Mouse (Mus musculus): ENCODE results near the gene Rhbdl1. TPM values are rescaled to one million over a fixed set of nuclear protein-coding genes. Genes with fewer than 3 reads are reported as not detected.

The Rhbdl1 gene
- polyA plus RNA-seq, 1 experiment from 2014 or later: 2.6 TPM

DNA sequence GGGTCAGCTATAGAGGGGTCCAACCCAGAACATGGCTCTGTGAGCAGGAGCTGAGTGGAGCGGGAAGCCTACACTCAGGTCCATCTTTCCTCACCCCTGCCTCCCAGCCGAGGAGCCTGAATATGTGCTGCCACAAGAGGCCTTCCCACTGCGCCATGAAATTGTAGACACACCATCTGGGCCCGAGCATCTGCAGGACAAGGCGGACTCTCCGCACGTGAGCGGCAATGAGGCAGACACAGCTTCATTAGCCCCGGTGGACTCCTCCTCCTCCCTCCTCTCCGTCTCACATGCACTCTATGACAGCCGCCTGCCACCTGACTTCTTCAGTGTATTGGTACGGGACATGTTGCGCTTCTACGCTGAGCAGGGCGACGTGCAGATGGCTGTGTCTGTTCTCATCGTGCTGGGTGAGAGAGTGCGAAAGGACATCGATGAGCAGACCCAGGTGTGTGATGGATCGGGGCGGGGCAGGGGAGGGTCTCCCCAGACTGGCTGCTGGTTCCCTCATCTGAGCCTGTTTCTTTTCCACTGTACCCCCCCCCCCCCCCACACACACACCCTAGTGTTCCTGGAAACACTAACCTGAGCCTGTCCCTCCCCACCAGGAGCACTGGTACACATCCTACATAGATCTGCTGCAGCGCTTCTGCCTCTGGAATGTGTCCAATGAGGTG lies 9.4 kb downstream of the Rhbdl1 start:
- Histone ChIP-seq H3K9me3 (no peaks in the 10 kb centered on the region), H3K4me1 (peaks cover 65% of the 10 kb centered on the region), H3K27me3 (no peaks in the 10 kb centered on the region), H3K4me3 (peak overlapping the region; percentile 62; the same call in 1 of the 2 replicates), H3K9ac (no peak overlapping the region), H3K36me3 (peaks cover 42% of the 10 kb centered on the region), H3K27ac (0 out of 2 replicates have a peak overlapping the region, but pooled peaks have one; percentile 92), H3K4me2 (0 out of 2 replicates have a peak overlapping the region, but pooled peaks have one; percentile 66)
- WGBS: 90% methylated on average over 22 of the region's 22 CpGs
- ATAC-seq (ENCODE audit: insufficient number of reproducible peaks, low FRiP score, low TSS enrichment, low read depth): no peak

- H3K4me1 ChIP-seq: peaks cover 64% of the 10 kb centered on the region
- peaks cover 1% of the 10 kb centered on the region; the same call in 1 of the 2 replicates for H3K27me3 ChIP-seq
- WGBS: 96% methylated on average over 13 of the region's 13 CpGs
- ATAC-seq (ENCODE audit: insufficient number of reproducible peaks, low FRiP score, low TSS enrichment, low read depth): no peak
- no peak overlapping the region for H3K27ac ChIP-seq
- no peak overlapping the region for H3K4me2 ChIP-seq
- H3K4me3 ChIP-seq: no peak overlapping the region
- H3K36me3 ChIP-seq: peaks cover 42% of the 10 kb centered on the region
- H3K9ac ChIP-seq: no peak overlapping the region
- no peaks in the 10 kb centered on the region for H3K9me3 ChIP-seq
Measured at GRCm38 (mm10) chr17:25827011-25827410, 10.1 kb downstream of the Rhbdl1 start.

DNA sequence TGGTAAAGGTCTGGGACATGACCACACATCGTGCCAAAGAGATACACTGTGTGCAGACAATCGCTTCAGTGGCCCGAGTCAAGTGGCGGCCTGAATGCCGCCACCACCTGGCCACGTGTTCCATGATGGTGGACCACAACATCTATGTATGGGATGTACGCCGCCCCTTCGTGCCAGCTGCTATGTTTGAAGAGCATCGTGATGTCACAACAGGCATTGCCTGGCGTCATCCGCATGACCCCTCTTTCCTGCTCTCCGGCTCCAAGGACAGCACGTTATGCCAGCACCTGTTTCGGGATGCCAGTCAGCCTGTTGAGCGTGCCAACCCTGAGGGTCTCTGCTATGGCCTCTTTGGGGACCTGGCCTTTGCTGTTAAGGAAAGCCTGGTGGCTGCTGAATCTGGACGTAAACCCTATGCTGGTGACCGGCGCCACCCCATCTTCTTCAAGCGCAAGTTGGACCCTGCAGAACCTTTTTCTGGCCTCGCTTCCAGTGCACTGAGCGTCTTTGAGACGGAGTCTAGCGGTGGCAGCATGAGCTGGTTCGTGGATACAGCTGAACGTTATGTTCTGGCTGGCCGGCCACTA lies 11.0 kb downstream of the Rhbdl1 start:
- no peak overlapping the region for H3K9ac ChIP-seq
- H3K4me2 ChIP-seq: no peak overlapping the region
- peaks cover 54% of the 10 kb centered on the region for H3K4me1 ChIP-seq
- H3K27me3 ChIP-seq: peaks cover 9% of the 10 kb centered on the region
- no peaks in the 10 kb centered on the region for H3K9me3 ChIP-seq
- 95% methylated on average over 27 of the region's 27 CpGs for WGBS
- no peak for ATAC-seq (ENCODE audit: insufficient number of reproducible peaks, low FRiP score, low TSS enrichment, low read depth)
- H3K4me3 ChIP-seq: no peak overlapping the region
- no peak overlapping the region for H3K27ac ChIP-seq
- H3K36me3 ChIP-seq: peaks cover 37% of the 10 kb centered on the region

DNA sequence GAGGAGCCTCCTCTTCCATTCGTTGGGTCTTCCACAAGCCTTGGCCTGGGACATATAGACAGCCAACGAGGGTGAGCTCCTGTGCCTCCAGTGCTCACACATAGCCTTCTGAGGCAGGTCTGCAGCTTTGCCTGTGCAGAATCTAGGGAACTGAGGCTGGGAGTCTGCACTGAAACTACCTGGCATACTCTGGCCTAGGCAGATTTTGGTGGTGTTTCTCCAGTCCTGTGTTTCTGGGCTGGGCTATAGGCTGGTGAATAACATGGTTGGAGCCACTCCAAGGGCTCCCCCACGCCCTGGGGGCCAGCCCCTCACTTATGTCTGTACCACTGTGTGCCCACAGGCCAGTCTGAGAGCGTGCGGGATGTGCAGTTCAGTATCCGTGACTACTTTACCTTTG lies 11.8 kb downstream of the Rhbdl1 start:
- Histone ChIP-seq H3K36me3 (peaks cover 29% of the 10 kb centered on the region), H3K9me3 (no peaks in the 10 kb centered on the region), H3K27me3 (peaks cover 15% of the 10 kb centered on the region), H3K4me2 (no peak overlapping the region), H3K27ac (no peak overlapping the region), H3K9ac (no peak overlapping the region), H3K4me1 (peaks cover 47% of the 10 kb centered on the region), H3K4me3 (no peak overlapping the region)
- ATAC-seq (ENCODE audit: insufficient number of reproducible peaks, low FRiP score, low TSS enrichment, low read depth): no peak
- 88% methylated on average over 6 of the region's 6 CpGs for WGBS

DNA sequence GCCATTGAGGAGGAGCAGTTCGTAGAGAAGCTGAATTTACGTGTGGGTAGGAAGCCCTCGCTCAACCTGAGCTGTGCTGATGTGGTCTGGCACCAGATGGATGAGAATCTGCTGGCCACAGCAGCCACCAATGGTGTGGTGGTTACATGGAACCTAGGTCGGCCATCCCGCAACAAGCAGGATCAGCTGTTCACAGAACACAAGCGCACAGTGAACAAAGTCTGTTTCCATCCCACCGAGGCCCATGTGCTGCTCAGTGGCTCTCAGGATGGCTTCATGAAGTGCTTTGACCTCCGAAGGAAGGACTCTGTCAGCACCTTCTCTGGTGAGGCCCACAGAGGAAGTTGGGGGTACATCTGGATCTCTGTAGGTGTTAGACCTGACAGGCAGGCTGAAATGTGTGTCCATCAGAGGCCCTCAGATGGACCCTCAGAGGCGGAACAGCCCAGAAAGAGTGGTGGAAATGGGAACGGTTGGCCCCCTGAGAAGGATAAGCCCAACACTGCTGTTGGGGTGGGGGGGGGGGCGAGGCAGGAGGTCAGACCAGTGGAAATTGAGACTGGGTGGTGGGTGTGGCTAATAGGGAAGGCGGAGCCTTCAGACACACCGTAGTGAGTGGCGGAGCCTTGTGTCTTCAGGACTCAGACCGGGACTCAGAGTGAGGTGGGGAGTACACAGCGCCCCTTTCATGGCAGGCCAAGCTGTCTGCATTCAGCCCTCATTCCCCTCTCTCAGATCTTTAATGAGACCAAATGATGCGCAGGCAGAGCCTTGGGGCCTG lies 12.5 kb downstream of the Rhbdl1 start:
- peak overlapping the region; percentile 64 for H3K4me3 ChIP-seq
- H3K4me2 ChIP-seq: peak overlapping the region; percentile 89
- H3K27ac ChIP-seq: no peak overlapping the region
- peaks cover 23% of the 10 kb centered on the region for H3K27me3 ChIP-seq
- H3K9me3 ChIP-seq: no peaks in the 10 kb centered on the region
- H3K9ac ChIP-seq: 0 out of 2 replicates have a peak overlapping the region, but pooled peaks have one; percentile 52
- H3K4me1 ChIP-seq: peaks cover 39% of the 10 kb centered on the region
- no peak for ATAC-seq (ENCODE audit: insufficient number of reproducible peaks, low FRiP score, low TSS enrichment, low read depth)
- WGBS: 71% methylated on average over 16 of the region's 17 CpGs
- H3K36me3 ChIP-seq: peaks cover 26% of the 10 kb centered on the region

DNA sequence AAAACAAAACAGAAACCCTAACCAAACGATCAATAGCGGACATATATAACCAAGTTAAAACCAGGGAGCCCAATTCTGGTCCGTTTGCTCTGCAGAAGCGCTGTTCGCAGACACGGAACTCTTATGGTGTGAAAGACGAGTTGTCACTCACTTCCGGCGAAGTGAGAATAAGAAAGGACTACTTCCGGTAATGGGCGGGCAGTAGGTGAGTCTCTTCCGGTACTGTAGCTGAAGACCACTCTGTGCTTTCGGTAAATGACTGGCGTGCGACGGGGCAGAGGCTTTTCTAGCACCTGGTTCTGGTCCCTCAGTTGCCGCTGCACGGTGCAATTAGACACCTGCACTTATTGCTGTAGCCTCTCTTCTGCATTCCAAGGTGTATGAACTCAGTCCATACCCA lies 13.6 kb downstream of the Rhbdl1 start, which contains the start of gene Wdr24:
Gene Wdr24 (plus strand): TSS at position 176 of the 400 bp plus-strand sequence.
- Histone ChIP-seq H3K4me3 (peak within 1 kb of the TSS; percentile 64), H3K9ac (peak within 1 kb of the TSS; percentile 52), H3K4me1 (peaks cover 40% of the 10 kb centered on the region), H3K9me3 (no peaks in the 10 kb centered on the region), H3K27ac (peak within 1 kb of the TSS; percentile 74), H3K36me3 (peaks cover 26% of the 10 kb centered on the region), H3K27me3 (peaks cover 34% of the 10 kb centered on the region), H3K4me2 (peak within 1 kb of the TSS; percentile 89)
- WGBS: under 1% methylated on average over 18 of the region's 18 CpGs
- ATAC-seq (ENCODE audit: insufficient number of reproducible peaks, low FRiP score, low TSS enrichment, low read depth): no peak

- ATAC-seq (ENCODE audit: insufficient number of reproducible peaks, low FRiP score, low TSS enrichment, low read depth): peak; percentile 38; the same call in 1 of the 2 replicates
- peak overlapping the region; percentile 38 for H3K4me2 ChIP-seq
- H3K4me1 ChIP-seq: peaks cover 10% of the 10 kb centered on the region
- no peaks in the 10 kb centered on the region for H3K9me3 ChIP-seq
- 7% methylated on average over 46 of the region's 46 CpGs for WGBS
- H3K27ac ChIP-seq: no peak overlapping the region
- no peak overlapping the region for H3K9ac ChIP-seq
- no peaks in the 10 kb centered on the region for H3K36me3 ChIP-seq
- H3K27me3 ChIP-seq: peaks cover 68% of the 10 kb centered on the region
- peak overlapping the region; percentile 19 for H3K4me3 ChIP-seq
Measured at GRCm38 (mm10) chr17:25818851-25819780, 18.0 kb downstream of the Rhbdl1 start.

- H3K27ac ChIP-seq: no peak overlapping the region
- no peak overlapping the region for H3K4me3 ChIP-seq
- H3K36me3 ChIP-seq: no peaks in the 10 kb centered on the region
- H3K27me3 ChIP-seq: peaks cover 78% of the 10 kb centered on the region
- no peak for ATAC-seq (ENCODE audit: insufficient number of reproducible peaks, low FRiP score, low TSS enrichment, low read depth)
- no peaks in the 10 kb centered on the region for H3K9me3 ChIP-seq
- H3K4me1 ChIP-seq: peaks cover 8% of the 10 kb centered on the region
- no peak overlapping the region for H3K9ac ChIP-seq
- 75% methylated on average over 11 of the region's 11 CpGs for WGBS
- no peak overlapping the region for H3K4me2 ChIP-seq
Measured at GRCm38 (mm10) chr17:25817662-25818061, 19.4 kb downstream of the Rhbdl1 start.

- no peak overlapping the region for H3K27ac ChIP-seq
- H3K9me3 ChIP-seq: no peaks in the 10 kb centered on the region
- WGBS: 2% methylated on average over 20 of the region's 20 CpGs
- H3K27me3 ChIP-seq: peaks cover 86% of the 10 kb centered on the region
- H3K36me3 ChIP-seq: no peaks in the 10 kb centered on the region
- no peak for ATAC-seq (ENCODE audit: insufficient number of reproducible peaks, low FRiP score, low TSS enrichment, low read depth)
- no peak overlapping the region for H3K9ac ChIP-seq
- H3K4me3 ChIP-seq: no peak overlapping the region
- H3K4me2 ChIP-seq: no peak overlapping the region
- H3K4me1 ChIP-seq: peaks cover 19% of the 10 kb centered on the region
Measured at GRCm38 (mm10) chr17:25813471-25813870, 23.6 kb downstream of the Rhbdl1 start.

DNA sequence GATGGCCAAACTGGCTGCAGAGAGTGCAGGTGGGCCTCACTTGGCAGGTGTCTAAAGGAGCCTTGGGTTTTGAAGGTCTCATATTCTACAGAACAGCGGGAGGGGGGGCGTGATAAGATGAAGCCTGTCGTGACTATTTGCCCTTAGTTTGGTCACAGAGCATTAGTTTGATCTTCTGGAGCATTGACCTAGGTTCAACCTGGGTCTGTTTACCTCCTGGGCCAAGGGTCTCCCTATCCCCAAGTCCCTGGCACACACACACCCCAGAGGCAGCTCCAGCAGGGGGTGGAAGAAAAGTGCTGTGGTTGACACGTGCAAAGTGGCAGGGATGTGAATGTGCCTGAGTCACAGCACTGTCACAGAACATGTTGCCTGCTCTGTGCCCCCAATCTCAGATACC lies 26.2 kb downstream of the Rhbdl1 start:
- ATAC-seq (ENCODE audit: insufficient number of reproducible peaks, low FRiP score, low TSS enrichment, low read depth): no peak

More for the DNA sequence above, 26.2 kb downstream of the Rhbdl1 start:
- Histone ChIP-seq H3K4me2 (no peak overlapping the region), H3K4me1 (peaks cover 22% of the 10 kb centered on the region), H3K9ac (no peak overlapping the region), H3K27ac (no peak overlapping the region), H3K4me3 (no peak overlapping the region), H3K27me3 (peaks cover 72% of the 10 kb centered on the region), H3K9me3 (no peaks in the 10 kb centered on the region), H3K36me3 (no peaks in the 10 kb centered on the region)
- WGBS: 71% methylated on average over 4 of the region's 4 CpGs
